Mouse (Mus musculus): ENCODE measurements at regions not wholly inside any gene's neighbourhood (a gene's known extent, or its start where the extent isn't known, plus 50 kb on each side); places are given as distances from the start of the nearest gene placed in this dataset.

DNA sequence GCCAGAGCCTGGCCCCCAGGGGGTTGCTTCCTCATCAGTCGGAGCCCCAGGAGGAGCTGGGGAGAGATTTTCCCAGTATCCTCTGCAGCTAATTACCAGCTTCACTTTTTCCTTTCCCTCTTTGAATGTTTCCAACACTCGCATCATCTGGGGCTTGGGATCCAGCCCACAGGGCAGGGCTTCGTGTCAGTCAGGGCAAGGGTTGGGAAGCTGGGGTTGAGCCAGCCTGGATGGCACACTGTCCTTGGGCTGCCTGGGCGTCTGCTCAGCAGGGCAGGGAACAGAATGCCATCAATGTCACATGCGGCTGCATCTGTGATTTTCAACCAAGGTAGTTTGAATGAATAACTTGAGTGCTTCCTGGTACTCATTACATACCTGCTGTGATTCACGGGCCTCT lies 52.4 kb upstream of the Tle3 start:
- TF ChIP-seq GABPA (IDR thresholded peaks at IDR 0.05; ENCODE audit: insufficient replicate concordance, low read depth, low read length) (no peak), EP300 (IDR thresholded peaks at IDR 0.05; ENCODE audit: low read length) (no peak), POLR2A (IDR thresholded peaks at IDR 0.05; ENCODE audit: low read depth, low read length) (no peak), ZNF384 (IDR thresholded peaks at IDR 0.05; ENCODE audit: low read depth, low read length) (no peak), CTCF (conservative IDR thresholded peaks at IDR 0.05 in 1 of 2, IDR thresholded peaks at IDR 0.05 in 1 of 2; ENCODE audit: low read depth in 2 of 2, low read length in 2 of 2) (no peak), RCOR1 (conservative IDR thresholded peaks at IDR 0.05; ENCODE audit: low read depth, low read length) (no peak), RAD21 (IDR thresholded peaks at IDR 0.05; ENCODE audit: low read depth, low read length) (no peak), E2F4 (IDR thresholded peaks at IDR 0.05; ENCODE audit: insufficient replicate concordance, low read depth, low read length) (no peak), MAFK (IDR thresholded peaks at IDR 0.05; ENCODE audit: insufficient replicate concordance, low read length) (no peak), HCFC1 (IDR thresholded peaks at IDR 0.05; ENCODE audit: low read depth, low read length) (no peak), MAX (IDR thresholded peaks at IDR 0.05; ENCODE audit: low read length) (no peak), MYC (IDR thresholded peaks at IDR 0.05; ENCODE audit: low read depth, low read length) (no peak), JUND (conservative IDR thresholded peaks at IDR 0.05; ENCODE audit: low read depth, low read length) (no peak), UBTF (IDR thresholded peaks at IDR 0.05; ENCODE audit: low read depth, low read length) (no peak)
